Mouse (Mus musculus) midbrain, embryonic 13.5 days (tissue): Measurements from ENCODE around the gene Slc5a11. TPM values are rescaled to one million over a fixed set of nuclear protein-coding genes. Genes with fewer than 3 reads are reported as not detected.

Experiments
- polyA plus RNA-seq: library from polyadenylated mRNA; unstranded; fragments of >200 nt; fragmentation: Nextera tagmentation; extraction: Ambion mirVana; gene quantifications from 2 replicates; pipeline ENCODE4 v1.2.1, GENCODE M21; 2015

Slc5a11 gene
- polyA plus RNA-seq, 1 experiment from 2014 or later, result 0.34 TPM

Other genes starting within 250 kb of the Slc5a11 start
- 31.3 and 34.1 TPM in 2 replicates for gene Rbbp6, start 249.1 kb upstream of the Slc5a11 start, polyA plus RNA-seq
- gene Tnrc6a, start 90.9 kb upstream of the Slc5a11 start, polyA plus RNA-seq, result 57.0 and 62.1 TPM in 2 replicates
- gene Lcmt1, start 155.0 kb downstream of the Slc5a11 start, polyA plus RNA-seq, result 85.3 and 89.9 TPM in 2 replicates
- 12.7 and 13.6 TPM in 2 replicates for gene Arhgap17, start 155.1 kb downstream of the Slc5a11 start, polyA plus RNA-seq
- not detected in 2 replicates for gene Aqp8, start 247.5 kb downstream of the Slc5a11 start, polyA plus RNA-seq